Mouse (Mus musculus): Measurements from ENCODE around the gene Nckap5l. TPM values are rescaled to one million over a fixed set of nuclear protein-coding genes. Genes with fewer than 3 reads are reported as not detected.

Gene Nckap5l
- polyA plus RNA-seq, 1 experiment = 13.8 TPM

DNA sequence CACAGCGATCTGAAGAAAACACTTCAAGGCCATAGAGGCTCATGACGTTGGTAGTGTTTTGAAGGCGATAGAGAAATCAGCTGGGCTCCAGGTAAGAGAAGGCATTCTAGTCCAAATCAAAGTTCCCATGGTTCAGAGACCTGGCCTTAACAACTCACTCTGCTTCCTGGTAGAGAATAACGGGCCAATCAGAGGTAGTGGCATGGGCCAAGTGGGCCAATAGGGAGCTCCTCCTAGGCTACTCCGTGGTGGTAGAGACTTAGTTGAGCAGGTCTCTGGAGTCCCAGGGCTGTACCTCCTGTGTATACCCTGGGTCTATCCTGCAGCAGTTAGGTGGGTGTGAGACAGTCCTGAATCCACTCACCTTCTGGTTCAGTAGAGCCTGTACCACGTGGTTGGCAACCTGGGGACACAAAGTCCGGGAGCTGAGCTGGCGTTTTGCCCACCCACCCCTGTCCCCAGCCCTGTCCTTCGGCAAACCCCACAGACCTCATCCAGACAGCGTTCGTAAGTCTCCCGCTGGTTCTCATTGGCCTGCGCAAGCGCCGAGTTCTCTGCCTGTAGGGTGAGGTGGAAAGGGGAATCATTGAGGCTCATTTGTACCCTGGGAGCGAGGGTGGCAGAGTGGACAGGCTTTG, 24.3 kb downstream of the Nckap5l start:
- peaks cover 34% of the 10 kb centered on the region for H3K36me3 ChIP-seq (replicated peaks; ENCODE audit: low read length)
- no peak for TF ChIP-seq GATA1 (IDR thresholded peaks at IDR 0.05; ENCODE audit: borderline replicate concordance, low read length)
- TF ChIP-seq FLI1 (IDR thresholded peaks at IDR 0.05; ENCODE audit: low read length) = no peak
- H3K9me3 ChIP-seq = no peaks in the 10 kb centered on the region
- H3K4me1 ChIP-seq = peaks cover 42% of the 10 kb centered on the region
- H3K27me3 ChIP-seq (replicated peaks) = no peaks in the 10 kb centered on the region
- no peak overlapping the region for H3K4me3 ChIP-seq (replicated peaks)

DNA sequence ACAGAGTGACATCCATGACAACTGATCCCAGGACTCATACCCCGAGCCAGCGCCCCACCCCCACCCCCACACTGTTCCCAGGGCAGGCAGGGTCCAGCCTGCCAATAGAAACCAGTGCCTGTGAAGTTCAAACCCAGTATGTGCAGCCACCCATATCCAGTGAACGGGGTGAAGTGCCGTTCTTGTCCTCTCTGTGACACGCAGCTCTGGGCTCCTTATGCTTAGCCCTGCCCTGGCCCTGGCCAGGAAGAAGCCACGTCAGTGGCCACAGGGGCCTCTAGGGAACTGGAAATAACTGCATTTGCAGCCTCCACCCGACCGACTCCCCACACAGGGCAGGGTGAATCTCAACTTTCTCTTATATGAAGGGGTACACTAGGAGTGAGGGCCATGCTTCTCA, 25.6 kb downstream of the Nckap5l start:
- no peaks in the 10 kb centered on the region for H3K9me3 ChIP-seq
- no peak overlapping the region for H3K4me3 ChIP-seq (replicated peaks)
- peaks cover 41% of the 10 kb centered on the region for H3K4me1 ChIP-seq
- TF ChIP-seq GATA1 (IDR thresholded peaks at IDR 0.05; ENCODE audit: borderline replicate concordance, low read length) (no peak), FLI1 (IDR thresholded peaks at IDR 0.05; ENCODE audit: low read length) (no peak)
- peaks cover 46% of the 10 kb centered on the region for H3K36me3 ChIP-seq (replicated peaks; ENCODE audit: low read length)
- H3K27me3 ChIP-seq (replicated peaks) = no peaks in the 10 kb centered on the region

DNA sequence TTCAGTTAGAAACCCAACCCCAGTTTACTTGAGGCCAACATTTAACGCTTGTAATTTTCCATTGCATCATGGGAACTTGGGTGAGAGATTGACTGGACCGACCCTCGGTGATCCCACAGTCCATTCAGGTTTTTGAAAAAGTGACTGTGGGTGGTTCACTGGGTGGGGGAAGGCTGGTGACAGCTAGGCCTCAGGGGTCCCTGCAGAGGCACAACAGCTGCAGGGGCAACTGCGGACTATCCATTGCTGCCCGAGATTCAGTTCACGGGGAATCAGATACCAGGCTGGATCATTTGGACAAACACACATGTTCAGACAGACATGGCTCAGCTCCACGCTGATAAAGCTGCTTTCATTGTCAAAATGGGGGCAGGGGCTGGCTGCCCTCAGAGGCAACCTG, 26.0 kb downstream of the Nckap5l start:
- Histone ChIP-seq H3K27me3 (replicated peaks) (no peaks in the 10 kb centered on the region), H3K9me3 (no peaks in the 10 kb centered on the region), H3K4me3 (replicated peaks) (no peak overlapping the region), H3K4me1 (peaks cover 37% of the 10 kb centered on the region), H3K36me3 (replicated peaks; ENCODE audit: low read length) (peaks cover 51% of the 10 kb centered on the region)
- TF ChIP-seq GATA1 (IDR thresholded peaks at IDR 0.05; ENCODE audit: borderline replicate concordance, low read length) = no peak
- no peak for TF ChIP-seq FLI1 (IDR thresholded peaks at IDR 0.05; ENCODE audit: low read length)

DNA sequence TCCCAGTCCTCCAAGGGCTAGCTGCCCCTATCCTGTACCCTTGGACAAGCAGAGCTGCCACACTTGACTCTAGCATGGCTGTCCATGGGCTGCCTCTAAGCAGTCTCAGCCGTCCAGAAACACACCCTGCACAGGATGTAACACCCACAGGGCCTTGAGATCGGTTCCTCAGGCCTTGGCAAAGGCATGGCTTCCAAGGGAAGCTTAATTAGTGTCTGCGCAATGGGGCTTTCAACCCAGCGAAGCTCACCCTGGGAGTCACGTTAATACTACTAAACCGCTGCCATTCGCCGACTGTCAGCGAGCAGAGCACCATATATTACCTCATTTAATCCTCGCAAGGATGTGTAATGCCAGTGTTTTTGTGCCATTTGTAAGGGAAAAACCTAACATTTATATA, 26.5 kb downstream of the Nckap5l start:
- Histone ChIP-seq H3K9me3 (no peaks in the 10 kb centered on the region), H3K27me3 (replicated peaks) (no peaks in the 10 kb centered on the region), H3K4me3 (replicated peaks) (no peak overlapping the region), H3K36me3 (replicated peaks; ENCODE audit: low read length) (peaks cover 55% of the 10 kb centered on the region), H3K4me1 (peaks cover 35% of the 10 kb centered on the region)
- no peak for TF ChIP-seq FLI1 (IDR thresholded peaks at IDR 0.05; ENCODE audit: low read length)

DNA sequence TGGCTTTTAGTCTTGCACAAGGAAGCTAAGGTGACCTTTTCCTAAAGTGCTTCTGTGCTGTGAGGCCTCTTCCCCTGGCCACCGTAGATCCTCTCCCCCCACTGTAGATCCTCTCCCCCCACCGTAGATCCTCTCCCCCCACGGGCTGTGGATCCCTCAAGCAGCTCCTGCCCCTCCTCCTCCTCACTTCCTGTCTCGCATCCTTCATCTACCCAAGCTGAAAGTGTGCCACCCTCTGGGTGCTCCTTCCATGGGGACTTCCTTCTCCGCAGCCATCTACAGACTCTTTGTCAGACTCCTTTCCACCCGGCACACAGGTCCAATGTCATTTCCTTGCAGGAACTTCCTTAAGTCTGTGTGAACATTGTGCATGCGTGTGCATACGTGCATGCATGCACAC, 27.2 kb downstream of the Nckap5l start:
- no peak for TF ChIP-seq GATA1 (IDR thresholded peaks at IDR 0.05; ENCODE audit: borderline replicate concordance, low read length)
- TF ChIP-seq FLI1 (IDR thresholded peaks at IDR 0.05; ENCODE audit: low read length) = no peak
- Histone ChIP-seq H3K4me3 (replicated peaks) (no peak overlapping the region), H3K36me3 (replicated peaks; ENCODE audit: low read length) (peaks cover 61% of the 10 kb centered on the region), H3K9me3 (no peaks in the 10 kb centered on the region), H3K27me3 (replicated peaks) (peaks cover 2% of the 10 kb centered on the region), H3K4me1 (peaks cover 35% of the 10 kb centered on the region)

DNA sequence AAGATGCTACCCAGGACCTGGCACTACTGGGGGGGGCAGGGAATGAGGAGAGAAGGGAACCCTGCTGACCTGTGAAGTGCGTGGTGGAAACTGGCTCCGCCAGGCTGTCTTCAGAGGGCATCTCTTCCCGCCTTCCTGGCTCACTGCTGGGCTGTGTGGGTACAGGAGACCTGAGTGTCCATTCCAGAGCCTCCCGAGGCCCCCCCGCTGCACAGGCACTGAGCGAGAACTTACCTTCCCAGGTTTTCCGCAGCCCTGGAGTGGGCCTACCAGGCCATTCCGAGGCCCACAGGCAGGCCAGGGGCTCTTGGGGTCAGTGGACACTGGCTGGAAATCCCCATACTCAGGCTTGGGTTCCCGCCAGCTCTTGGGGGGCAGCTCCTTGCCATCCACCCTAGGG, 33.7 kb downstream of the Nckap5l start:
- Histone ChIP-seq H3K4me1 (peaks cover 15% of the 10 kb centered on the region), H3K4me3 (replicated peaks) (no peak overlapping the region), H3K36me3 (replicated peaks; ENCODE audit: low read length) (peaks cover 47% of the 10 kb centered on the region), H3K27me3 (replicated peaks) (peaks cover 4% of the 10 kb centered on the region), H3K9me3 (no peaks in the 10 kb centered on the region)
- TF ChIP-seq GATA1 (IDR thresholded peaks at IDR 0.05; ENCODE audit: borderline replicate concordance, low read length) (no peak), FLI1 (IDR thresholded peaks at IDR 0.05; ENCODE audit: low read length) (no peak)

DNA sequence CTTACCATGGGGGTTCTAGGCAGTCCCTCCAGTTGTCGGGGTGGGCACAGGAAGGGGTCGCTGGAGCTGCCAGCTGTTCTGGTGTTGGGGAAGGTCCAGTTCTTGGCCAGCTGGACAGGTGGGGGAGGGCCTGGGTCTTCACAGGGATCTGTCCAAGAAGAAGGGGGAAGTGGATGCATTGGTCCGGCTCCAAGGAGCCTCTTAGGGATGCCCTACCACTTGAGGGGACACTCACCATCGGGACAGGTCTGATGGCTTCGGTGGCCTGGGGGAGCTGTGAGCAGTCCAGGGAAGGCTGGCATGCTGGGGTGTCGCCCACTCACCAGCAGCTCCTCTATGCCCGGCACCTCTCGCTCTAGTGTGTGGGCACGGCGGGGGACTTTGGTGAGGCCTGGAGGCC, 34.4 kb downstream of the Nckap5l start:
- TF ChIP-seq GATA1 (IDR thresholded peaks at IDR 0.05; ENCODE audit: borderline replicate concordance, low read length) (no peak), FLI1 (IDR thresholded peaks at IDR 0.05; ENCODE audit: low read length) (no peak)
- Histone ChIP-seq H3K9me3 (no peaks in the 10 kb centered on the region), H3K36me3 (replicated peaks; ENCODE audit: low read length) (peaks cover 43% of the 10 kb centered on the region)

DNA sequence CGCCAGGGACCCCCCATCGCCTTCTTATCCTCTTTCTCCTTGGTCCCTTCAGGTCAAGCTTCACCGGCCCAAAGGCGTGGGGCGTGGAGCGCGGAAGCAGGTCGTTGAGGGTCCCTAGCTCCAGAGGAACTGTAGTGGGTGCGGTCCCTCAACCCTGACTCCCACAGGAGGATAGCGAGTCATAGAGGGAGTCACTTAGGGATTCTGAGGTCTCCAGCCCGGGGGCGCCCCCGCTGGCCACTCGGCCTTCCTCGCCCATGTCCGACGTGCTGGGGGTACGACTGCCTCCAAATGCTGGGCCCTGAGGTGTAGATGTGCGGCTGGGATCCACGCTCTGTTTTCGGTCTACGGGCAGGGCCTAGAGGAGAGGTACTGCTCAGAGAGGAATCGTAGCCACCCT, 35.0 kb downstream of the Nckap5l start:
- Histone ChIP-seq H3K4me1 (peaks cover 22% of the 10 kb centered on the region), H3K4me3 (replicated peaks) (no peak overlapping the region), H3K9me3 (no peaks in the 10 kb centered on the region), H3K27me3 (replicated peaks) (peaks cover 4% of the 10 kb centered on the region), H3K36me3 (replicated peaks; ENCODE audit: low read length) (peaks cover 37% of the 10 kb centered on the region)
- TF ChIP-seq GATA1 (IDR thresholded peaks at IDR 0.05; ENCODE audit: borderline replicate concordance, low read length) (no peak), FLI1 (IDR thresholded peaks at IDR 0.05; ENCODE audit: low read length) (no peak)

More for the DNA sequence above, 34.4 kb downstream of the Nckap5l start:
- H3K27me3 ChIP-seq (replicated peaks) = peaks cover 4% of the 10 kb centered on the region
- H3K4me3 ChIP-seq (replicated peaks) = no peak overlapping the region
- H3K4me1 ChIP-seq = peaks cover 18% of the 10 kb centered on the region

DNA sequence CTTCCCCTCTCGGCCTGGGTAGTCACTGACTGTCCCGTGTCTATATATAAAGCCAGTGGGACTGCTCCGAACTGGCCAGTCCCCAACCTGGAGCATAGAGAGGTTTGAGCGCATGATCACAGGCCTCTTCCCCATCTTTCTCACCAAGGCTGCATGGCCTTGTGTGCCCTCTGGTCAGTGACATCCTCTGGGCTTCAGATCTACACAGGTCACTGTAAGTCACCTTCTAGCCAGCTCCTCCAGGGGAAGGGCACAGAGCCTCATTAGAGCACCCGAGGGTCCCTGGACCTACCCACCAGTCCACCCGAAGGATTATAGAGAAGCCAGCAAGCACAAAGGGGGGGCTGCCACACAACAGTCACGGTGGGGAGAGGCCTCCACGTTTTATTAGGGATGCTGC, 35.9 kb downstream of the Nckap5l start:
- H3K4me3 ChIP-seq (replicated peaks) = no peak overlapping the region
- H3K4me1 ChIP-seq = peaks cover 26% of the 10 kb centered on the region
- peaks cover 28% of the 10 kb centered on the region for H3K36me3 ChIP-seq (replicated peaks; ENCODE audit: low read length)
- TF ChIP-seq GATA1 (IDR thresholded peaks at IDR 0.05; ENCODE audit: borderline replicate concordance, low read length) (no peak), FLI1 (IDR thresholded peaks at IDR 0.05; ENCODE audit: low read length) (no peak)
- peaks cover 4% of the 10 kb centered on the region for H3K27me3 ChIP-seq (replicated peaks)
- no peaks in the 10 kb centered on the region for H3K9me3 ChIP-seq

DNA sequence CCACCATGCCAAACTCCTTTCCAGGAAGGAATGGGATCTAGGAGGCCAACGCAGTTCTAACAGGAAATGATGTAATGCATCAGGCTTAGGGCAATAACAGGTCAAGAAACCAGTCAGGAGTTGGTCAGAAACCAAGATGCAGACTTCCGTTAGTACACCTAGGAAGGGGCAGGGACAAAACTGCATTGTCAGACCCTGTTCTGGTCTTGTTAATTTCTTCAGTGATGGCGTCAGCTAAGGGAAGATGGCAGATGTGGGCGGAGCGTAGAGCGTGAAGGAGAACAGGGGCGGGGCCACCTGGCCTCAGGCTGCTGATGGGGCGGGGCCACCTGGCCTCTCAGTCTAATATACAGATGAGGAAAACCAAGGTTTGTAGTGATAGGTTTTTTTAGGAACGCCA, 36.4 kb downstream of the Nckap5l start:
- TF ChIP-seq FLI1 (IDR thresholded peaks at IDR 0.05; ENCODE audit: low read length) = no peak
- no peak for TF ChIP-seq GATA1 (IDR thresholded peaks at IDR 0.05; ENCODE audit: borderline replicate concordance, low read length)
- no peak overlapping the region for H3K4me3 ChIP-seq (replicated peaks)

More for the DNA sequence above, 36.4 kb downstream of the Nckap5l start:
- peaks cover 4% of the 10 kb centered on the region for H3K27me3 ChIP-seq (replicated peaks)
- no peaks in the 10 kb centered on the region for H3K9me3 ChIP-seq
- peaks cover 31% of the 10 kb centered on the region for H3K4me1 ChIP-seq
- peaks cover 24% of the 10 kb centered on the region for H3K36me3 ChIP-seq (replicated peaks; ENCODE audit: low read length)
